Mouse (Mus musculus): ENCODE measurements at regions not wholly inside any gene's neighbourhood (a gene's known extent, or its start where the extent isn't known, plus 50 kb on each side); places are given as distances from the start of the nearest gene placed in this dataset.
A peak's percentile ranks its signal among the peaks of the same experiment; 100 is the strongest.

- Histone ChIP-seq H3K4me1 (0 out of 2 replicates have a peak, but pooled peaks cover under 1% of the 10 kb centered on the region), H3K9ac (no peak overlapping the region), H3K4me2 (no peak overlapping the region), H3K36me3 (no peaks in the 10 kb centered on the region), H3K27ac (no peak overlapping the region), H3K9me3 (replicated peaks) (no peaks in the 10 kb centered on the region), H3K27me3 (no peaks in the 10 kb centered on the region), H3K4me3 (replicated peaks) (no peak overlapping the region)
- ATAC-seq (replicated peaks; ENCODE audit: low FRiP score) = no peak
- 69% methylated on average over 14 of the region's 14 CpGs for WGBS
These were observed 207.6 kb upstream of the Tbx3 start for GRCm38 (mm10) chr5:119462659-119463530.

- H3K9me3 ChIP-seq (replicated peaks) = no peaks in the 10 kb centered on the region
- no peaks in the 10 kb centered on the region for H3K27me3 ChIP-seq
- no peak overlapping the region for H3K9ac ChIP-seq
- no peak overlapping the region for H3K27ac ChIP-seq
- 70% methylated on average over 4 of the region's 4 CpGs for WGBS
- H3K4me1 ChIP-seq = no peaks in the 10 kb centered on the region
- H3K4me3 ChIP-seq (replicated peaks) = no peak overlapping the region
- H3K4me2 ChIP-seq = no peak overlapping the region
- no peaks in the 10 kb centered on the region for H3K36me3 ChIP-seq
- ATAC-seq (replicated peaks; ENCODE audit: low FRiP score) = no peak
These were observed 205.9 kb upstream of the Tbx3 start for GRCm38 (mm10) chr5:119464553-119464952.

GRCm38 (mm10) chr5:119467346-119468085, 203.0 kb upstream of the Tbx3 start:
- no peak for ATAC-seq (replicated peaks; ENCODE audit: low FRiP score)
- Histone ChIP-seq H3K4me2 (no peak overlapping the region), H3K36me3 (no peaks in the 10 kb centered on the region), H3K4me1 (no peaks in the 10 kb centered on the region), H3K9me3 (replicated peaks) (no peaks in the 10 kb centered on the region), H3K27ac (no peak overlapping the region), H3K27me3 (no peaks in the 10 kb centered on the region), H3K9ac (no peak overlapping the region), H3K4me3 (replicated peaks) (no peak overlapping the region)
- WGBS = 63% methylated on average over 13 of the region's 13 CpGs

GRCm38 (mm10) chr5:119477926-119478325, 192.5 kb upstream of the Tbx3 start:
- Histone ChIP-seq H3K4me2 (no peak overlapping the region), H3K9ac (no peak overlapping the region), H3K4me3 (replicated peaks) (no peak overlapping the region), H3K36me3 (no peaks in the 10 kb centered on the region), H3K9me3 (replicated peaks) (no peaks in the 10 kb centered on the region), H3K27ac (no peak overlapping the region), H3K27me3 (no peaks in the 10 kb centered on the region), H3K4me1 (peaks cover 14% of the 10 kb centered on the region)
- ATAC-seq (replicated peaks; ENCODE audit: low FRiP score) = no peak
- 82% methylated on average over 2 of the region's 2 CpGs for WGBS

GRCm38 (mm10) chr5:119478331-119478730, 192.1 kb upstream of the Tbx3 start:
- Histone ChIP-seq H3K36me3 (no peaks in the 10 kb centered on the region), H3K4me1 (peaks cover 14% of the 10 kb centered on the region), H3K9me3 (replicated peaks) (no peaks in the 10 kb centered on the region), H3K9ac (no peak overlapping the region), H3K4me3 (replicated peaks) (no peak overlapping the region), H3K27ac (no peak overlapping the region), H3K27me3 (no peaks in the 10 kb centered on the region), H3K4me2 (no peak overlapping the region)
- WGBS = 85% methylated on average over 4 of the region's 4 CpGs
- no peak for ATAC-seq (replicated peaks; ENCODE audit: low FRiP score)

GRCm38 (mm10) chr5:119480191-119481190, 190.0 kb upstream of the Tbx3 start:
- ATAC-seq (replicated peaks; ENCODE audit: low FRiP score) = peak; percentile 87
- peak overlapping the region; percentile 49 for H3K27ac ChIP-seq

GRCm38 (mm10) chr5:119483706-119484105, 186.8 kb upstream of the Tbx3 start:
- no peak overlapping the region for H3K27ac ChIP-seq
- 70% methylated on average over 8 of the region's 8 CpGs for WGBS
- peaks cover 14% of the 10 kb centered on the region for H3K4me1 ChIP-seq
- no peak overlapping the region for H3K4me3 ChIP-seq (replicated peaks)
- H3K9ac ChIP-seq = no peak overlapping the region
- ATAC-seq (replicated peaks; ENCODE audit: low FRiP score) = no peak
- H3K4me2 ChIP-seq = no peak overlapping the region
- no peaks in the 10 kb centered on the region for H3K27me3 ChIP-seq
- H3K9me3 ChIP-seq (replicated peaks) = no peaks in the 10 kb centered on the region
- no peaks in the 10 kb centered on the region for H3K36me3 ChIP-seq

More at GRCm38 (mm10) chr5:119480191-119481190, 190.0 kb upstream of the Tbx3 start:
- H3K9me3 ChIP-seq (replicated peaks) = no peaks in the 10 kb centered on the region
- WGBS = 24% methylated on average over 28 of the region's 28 CpGs
- no peaks in the 10 kb centered on the region for H3K27me3 ChIP-seq
- no peak overlapping the region for H3K4me3 ChIP-seq (replicated peaks)
- H3K4me2 ChIP-seq = 0 out of 2 replicates have a peak overlapping the region, but pooled peaks have one; percentile 12
- no peaks in the 10 kb centered on the region for H3K36me3 ChIP-seq
- peaks cover 14% of the 10 kb centered on the region for H3K4me1 ChIP-seq
- no peak overlapping the region for H3K9ac ChIP-seq

- Histone ChIP-seq H3K4me2 (no peak overlapping the region), H3K9me3 (replicated peaks) (no peaks in the 10 kb centered on the region), H3K36me3 (no peaks in the 10 kb centered on the region), H3K4me1 (no peaks in the 10 kb centered on the region), H3K27ac (no peak overlapping the region), H3K27me3 (0 out of 2 replicates have a peak, but pooled peaks cover 6% of the 10 kb centered on the region), H3K9ac (no peak overlapping the region), H3K4me3 (replicated peaks) (no peak overlapping the region)
- ATAC-seq (replicated peaks; ENCODE audit: low FRiP score) = no peak
These were observed 184.3 kb upstream of the Tbx3 start for GRCm38 (mm10) chr5:119486196-119486595.

GRCm38 (mm10) chr5:119487184-119487583, 183.3 kb upstream of the Tbx3 start:
- Histone ChIP-seq H3K9ac (no peak overlapping the region), H3K27ac (no peak overlapping the region), H3K4me1 (no peaks in the 10 kb centered on the region), H3K36me3 (no peaks in the 10 kb centered on the region), H3K4me3 (replicated peaks) (no peak overlapping the region), H3K27me3 (0 out of 2 replicates have a peak, but pooled peaks cover 6% of the 10 kb centered on the region), H3K4me2 (no peak overlapping the region), H3K9me3 (replicated peaks) (no peaks in the 10 kb centered on the region)
- no peak for ATAC-seq (replicated peaks; ENCODE audit: low FRiP score)
- 16% methylated on average over 8 of the region's 8 CpGs for WGBS

- Histone ChIP-seq H3K9ac (no peak overlapping the region), H3K4me2 (no peak overlapping the region), H3K27me3 (peaks cover 17% of the 10 kb centered on the region), H3K4me3 (replicated peaks) (no peak overlapping the region), H3K9me3 (replicated peaks) (no peaks in the 10 kb centered on the region), H3K27ac (no peak overlapping the region), H3K36me3 (no peaks in the 10 kb centered on the region), H3K4me1 (no peaks in the 10 kb centered on the region)
- 85% methylated on average over 1 of the region's 1 CpGs for WGBS
- no peak for ATAC-seq (replicated peaks; ENCODE audit: low FRiP score)
These were observed 173.0 kb upstream of the Tbx3 start for GRCm38 (mm10) chr5:119497501-119497900.

- H3K4me3 ChIP-seq (replicated peaks) = no peak overlapping the region
- H3K9ac ChIP-seq = no peak overlapping the region
- H3K4me2 ChIP-seq = no peak overlapping the region
- H3K4me1 ChIP-seq = no peaks in the 10 kb centered on the region
- WGBS = 72% methylated on average over 6 of the region's 6 CpGs
- no peak overlapping the region for H3K27ac ChIP-seq
- H3K9me3 ChIP-seq (replicated peaks) = no peaks in the 10 kb centered on the region
- ATAC-seq (replicated peaks; ENCODE audit: low FRiP score) = no peak
- H3K27me3 ChIP-seq = peaks cover 17% of the 10 kb centered on the region
- no peaks in the 10 kb centered on the region for H3K36me3 ChIP-seq
These were observed 172.0 kb upstream of the Tbx3 start for GRCm38 (mm10) chr5:119498431-119498830.
